Mouse (Mus musculus): ENCODE measurements around the gene Ces1d.

DNA sequence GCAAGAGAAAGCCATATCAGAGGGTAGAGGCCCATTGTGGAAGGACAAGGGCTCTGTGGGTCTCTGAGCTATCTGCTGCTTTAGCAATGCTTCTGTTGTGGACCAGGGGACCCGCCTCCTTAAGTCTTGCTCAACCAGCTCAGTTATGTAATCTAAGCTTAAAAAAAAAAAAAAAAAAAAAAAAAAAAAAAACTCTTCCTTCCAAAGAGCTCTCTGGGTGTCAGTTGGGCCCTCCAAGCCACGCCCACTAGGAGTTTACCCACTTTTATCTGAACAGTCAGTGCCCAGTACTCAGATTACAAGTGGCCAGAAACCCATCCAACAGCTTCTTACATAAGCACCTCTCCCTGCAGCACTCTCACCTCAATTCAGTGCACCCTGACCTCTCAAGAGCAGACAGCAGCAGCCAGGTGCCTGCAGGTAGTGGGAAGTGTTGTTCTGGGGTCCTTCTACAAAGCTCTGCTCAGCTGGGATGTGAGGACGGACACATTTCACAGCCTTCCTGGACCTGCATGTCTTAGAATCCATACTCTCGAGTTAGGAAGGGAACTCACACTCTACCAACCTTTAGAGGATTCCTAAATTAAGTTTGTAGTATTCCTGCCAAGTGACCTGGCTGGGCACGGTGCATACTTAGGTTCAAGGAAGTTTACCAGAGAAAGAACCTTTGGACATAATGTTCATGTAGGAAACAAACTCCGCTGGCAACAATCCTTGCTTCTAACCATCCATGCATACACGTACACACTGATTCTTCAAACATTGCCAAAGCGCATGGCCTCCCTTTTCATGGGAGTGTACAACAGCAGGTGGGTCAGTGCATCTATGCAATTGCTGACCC lies at the start of gene Ces1d:
- no peak for TF ChIP-seq CTCF (IDR thresholded peaks at IDR 0.05; ENCODE audit: borderline replicate concordance, extremely low read depth, insufficient read depth, insufficient read length)
- no peak for TF ChIP-seq POLR2A (IDR thresholded peaks at IDR 0.05; ENCODE audit: borderline replicate concordance, extremely low read depth, insufficient read depth, insufficient read length, poor library complexity, severe bottlenecking)

Data from brain, embryonic 14.5 days (tissue).